Mouse (Mus musculus) bone marrow macrophage, adult 2 months (primary cell): ENCODE data around the gene Etfb. TPM values are rescaled to one million over a fixed set of nuclear protein-coding genes. Genes with fewer than 3 reads are reported as not detected.

Experiments
- H3K27ac ChIP-seq: 2 replicates; pipeline ENCODE4 v1.5.1; 2012; ENCODE audit warnings: low read depth, low read length; ENCODE audit not compliant: insufficient read depth
- H3K4me1 ChIP-seq: 2 replicates; pipeline ENCODE4 v1.6.1; 2012; ENCODE audit warnings: low read length; ENCODE audit not compliant: control insufficient read depth, insufficient read depth
- H3K4me3 ChIP-seq: 2 replicates; pipeline ENCODE4 v1.5.1; 2012; ENCODE audit warnings: mild to moderate bottlenecking, low read length, moderate library complexity; ENCODE audit not compliant: insufficient read depth
- CTCF ChIP-seq: IDR thresholded peaks from 2 replicates; pipeline ENCODE4 v1.5.1; 2012; ENCODE audit warnings: low read depth, mild to moderate bottlenecking, low read length, moderate library complexity
- POLR2A ChIP-seq: IDR thresholded peaks from 2 replicates; pipeline ENCODE4 v1.6.1; 2012; ENCODE audit warnings: mild to moderate bottlenecking, low read depth, low read length, borderline replicate concordance
- polyA plus RNA-seq: library from polyadenylated mRNA; stranded (reverse); fragments of >200 nt; gene quantifications from 2 replicates; pipeline ENCODE4 v1.2.4, GENCODE M21; 2012; ENCODE audit not compliant: missing spikeins, insufficient read depth, insufficient read length

The Etfb gene
- polyA plus RNA-seq, 1 experiment, result 79.5 TPM

DNA sequence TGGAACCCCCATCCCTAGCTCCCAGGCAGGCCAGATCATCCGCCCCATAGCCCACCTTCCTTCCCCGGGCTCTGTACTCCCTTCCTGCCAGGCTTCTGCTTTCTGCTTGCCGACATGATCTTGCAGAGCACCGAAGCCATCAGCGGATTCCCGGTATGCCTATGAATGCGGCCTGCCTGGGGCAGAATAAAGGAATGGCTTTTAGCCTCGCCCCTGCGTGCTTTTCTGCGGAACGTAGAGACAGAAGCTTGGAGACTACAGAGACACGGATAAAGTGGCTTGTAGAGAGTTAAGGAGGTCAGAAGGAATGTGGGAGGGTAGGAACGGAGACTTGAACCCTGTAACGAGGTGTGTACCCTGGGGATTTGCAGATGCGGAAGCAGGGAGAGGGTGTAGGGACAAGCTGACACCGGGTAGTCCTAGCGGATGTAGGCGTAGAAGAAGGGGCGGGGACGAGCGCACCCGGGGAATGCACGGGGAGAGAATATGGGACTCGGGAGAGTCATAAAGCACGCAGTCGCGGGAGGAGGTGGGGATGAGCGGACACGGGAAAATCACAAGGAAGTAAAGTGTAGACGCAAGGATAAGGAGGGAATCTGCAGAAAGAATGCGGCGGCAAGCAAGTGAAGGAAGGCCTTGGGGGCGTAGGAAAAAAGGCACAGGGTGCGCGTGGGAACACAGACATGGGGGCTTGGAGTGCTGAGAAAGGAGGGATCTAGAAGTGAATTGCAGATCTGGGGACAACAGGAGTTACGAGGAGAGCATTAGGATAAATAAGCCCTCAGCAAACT lies 562 bp upstream of the Etfb start:
- peaks cover 33% of the 10 kb centered on the region for H3K4me1 ChIP-seq
- TF ChIP-seq CTCF (no peak), POLR2A (no peak)
- H3K4me3 ChIP-seq, result peak overlapping the region; percentile 62
- H3K27ac ChIP-seq, result peak overlapping the region; percentile 84

DNA sequence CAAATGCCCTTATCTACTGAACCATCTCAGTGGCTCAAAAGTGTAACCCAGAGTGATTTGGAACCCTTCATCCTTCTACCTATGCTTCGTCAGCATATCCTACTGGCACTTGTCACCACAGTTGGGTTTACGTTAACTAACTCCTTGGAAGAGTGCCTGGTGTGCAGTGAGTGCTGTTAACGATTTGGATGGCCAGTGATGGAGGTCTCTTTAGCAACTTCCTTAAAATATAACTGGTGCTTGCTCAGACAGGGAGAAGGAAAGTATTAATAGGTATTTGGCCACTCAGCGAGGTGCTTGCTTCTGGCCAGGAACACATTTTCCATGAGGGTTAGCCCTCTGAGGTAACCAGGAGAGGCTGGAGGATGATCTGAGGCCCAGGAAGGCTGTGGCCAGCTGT lies 3.9 kb downstream of the Etfb start:
- Histone ChIP-seq H3K4me3 (no peak overlapping the region), H3K27ac (no peak overlapping the region), H3K4me1 (peaks cover 25% of the 10 kb centered on the region)
- TF ChIP-seq CTCF, result no peak
- TF ChIP-seq POLR2A, result no peak

DNA sequence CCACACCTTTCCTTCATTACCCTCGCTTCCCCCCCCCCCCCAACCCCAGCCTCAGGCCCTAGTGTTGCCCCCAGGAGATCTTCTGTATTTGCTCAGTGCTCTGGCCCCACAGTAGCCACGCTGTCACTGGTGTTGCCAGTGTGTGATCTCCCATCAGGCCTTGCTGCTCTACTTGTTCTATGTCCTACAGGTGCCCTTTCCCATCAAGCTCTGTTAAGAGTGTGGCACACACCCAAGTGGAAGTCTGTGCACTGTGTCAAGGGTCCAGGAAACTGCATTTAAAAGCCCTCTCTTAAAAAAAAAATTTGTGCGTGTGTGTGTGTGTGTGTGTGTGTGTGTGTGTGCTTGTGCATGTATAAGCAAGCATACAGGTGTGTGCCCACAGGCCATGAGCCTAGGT lies 4.4 kb downstream of the Etfb start:
- peaks cover 22% of the 10 kb centered on the region for H3K4me1 ChIP-seq
- H3K4me3 ChIP-seq, result no peak overlapping the region

DNA sequence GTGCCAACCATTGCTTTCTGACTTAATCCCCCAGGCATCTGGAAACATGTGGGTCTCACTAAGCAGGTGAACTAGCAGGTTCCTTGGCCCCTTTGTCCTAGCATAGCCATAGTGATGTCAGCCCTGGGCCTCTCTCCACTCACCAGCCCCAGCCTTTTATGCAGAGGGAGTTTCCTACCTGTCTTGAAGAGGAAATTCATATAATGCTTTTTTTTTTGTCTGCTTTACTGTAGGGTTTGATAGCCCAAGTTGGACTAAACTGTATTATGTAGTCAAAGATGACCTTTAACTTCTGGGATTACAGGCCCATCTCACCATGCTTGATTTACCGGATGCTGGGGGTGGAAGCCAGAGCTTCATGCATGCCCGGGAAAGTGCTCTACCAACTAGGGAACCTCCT lies 5.9 kb downstream of the Etfb start:
- TF ChIP-seq CTCF (no peak), POLR2A (no peak)
- Histone ChIP-seq H3K4me1 (peaks cover 18% of the 10 kb centered on the region), H3K4me3 (no peak overlapping the region), H3K27ac (no peak overlapping the region)

More for the DNA sequence above, 4.4 kb downstream of the Etfb start:
- H3K27ac ChIP-seq, result no peak overlapping the region
- TF ChIP-seq POLR2A, result no peak
- no peak for TF ChIP-seq CTCF

DNA sequence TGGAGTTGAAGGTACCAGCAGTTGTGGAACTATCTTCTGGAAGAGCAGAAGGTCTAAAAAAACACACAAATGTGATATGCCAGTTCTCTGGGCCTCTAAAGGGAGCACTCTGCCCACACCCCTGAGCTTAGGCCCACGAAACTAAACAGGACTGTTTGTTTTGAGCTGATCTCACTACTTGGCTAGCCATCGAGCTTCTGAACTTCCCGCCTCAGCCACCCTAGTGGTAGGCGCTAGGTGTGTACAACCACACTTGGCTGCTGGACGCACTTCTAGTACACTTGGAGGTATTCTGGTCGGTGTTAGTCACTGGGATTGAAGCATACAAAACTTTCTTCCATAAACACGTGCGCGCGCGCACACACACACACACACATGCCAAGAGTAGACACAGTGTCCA lies 7.8 kb downstream of the Etfb start:
- Histone ChIP-seq H3K27ac (no peak overlapping the region), H3K4me1 (peaks cover 5% of the 10 kb centered on the region), H3K4me3 (no peak overlapping the region)
- no peak for TF ChIP-seq CTCF

DNA sequence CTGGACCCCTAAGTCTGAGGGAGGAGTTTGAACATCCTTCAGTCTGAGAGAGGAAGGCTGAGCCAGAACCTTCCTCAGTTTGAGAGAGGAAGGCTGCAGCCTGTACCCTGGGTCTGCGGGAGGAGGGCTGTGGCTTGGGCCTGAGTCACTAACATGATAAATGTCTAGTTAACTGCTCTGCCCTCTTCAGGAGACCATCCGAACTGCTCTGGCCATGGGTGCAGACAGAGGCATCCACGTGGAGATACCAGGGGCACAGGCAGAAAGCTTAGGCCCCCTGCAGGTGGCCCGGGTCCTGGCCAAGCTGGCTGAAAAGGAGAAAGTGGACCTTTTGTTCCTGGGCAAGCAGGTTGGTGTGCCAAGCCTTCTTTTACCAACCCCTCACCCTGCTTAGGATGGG lies 8.7 kb downstream of the Etfb start:
- no peak for TF ChIP-seq POLR2A
- no peak for TF ChIP-seq CTCF
- no peak overlapping the region for H3K4me3 ChIP-seq
- no peak overlapping the region for H3K27ac ChIP-seq
- H3K4me1 ChIP-seq, result peaks cover 2% of the 10 kb centered on the region; the same call in 1 of the 2 replicates

DNA sequence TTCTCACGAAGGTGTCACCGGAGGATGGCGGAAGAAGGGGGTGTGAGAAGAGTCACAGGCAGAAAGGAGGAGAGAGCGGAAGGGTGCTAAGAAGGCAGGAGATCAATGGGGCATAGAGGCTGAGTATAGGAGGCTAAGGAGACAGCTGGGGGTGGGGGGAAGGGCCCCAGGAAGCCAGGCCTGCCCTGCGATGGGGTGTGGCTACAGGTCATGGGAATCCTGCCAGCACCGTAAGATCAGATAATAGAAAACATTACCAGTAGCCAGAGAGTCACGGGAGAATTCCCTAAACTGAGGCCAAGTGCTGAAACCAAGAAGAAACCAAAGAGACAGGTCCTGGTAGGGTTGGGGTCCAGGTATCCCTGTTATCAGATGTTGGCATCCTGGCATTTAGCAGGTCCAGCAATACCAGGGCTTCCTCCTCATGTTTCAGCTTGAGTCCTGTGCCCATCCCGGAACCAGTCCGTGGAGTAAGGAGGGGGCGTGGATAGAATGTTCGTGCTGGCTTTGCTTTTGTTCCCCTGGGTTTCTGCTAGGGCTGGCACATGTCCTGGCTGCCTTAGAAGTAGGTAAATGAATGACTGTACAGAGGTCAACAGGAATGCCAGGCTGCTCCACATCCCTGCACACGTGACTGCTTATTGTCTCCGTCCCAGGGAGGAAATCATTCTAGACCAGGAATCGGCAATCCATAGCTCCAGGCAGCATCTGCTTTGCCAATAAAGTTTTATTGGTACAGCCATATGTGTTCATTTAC lies 9.9 kb downstream of the Etfb start:
- TF ChIP-seq CTCF (no peak), POLR2A (no peak)
- Histone ChIP-seq H3K4me1 (no peaks in the 10 kb centered on the region), H3K4me3 (no peak overlapping the region), H3K27ac (no peak overlapping the region)

DNA sequence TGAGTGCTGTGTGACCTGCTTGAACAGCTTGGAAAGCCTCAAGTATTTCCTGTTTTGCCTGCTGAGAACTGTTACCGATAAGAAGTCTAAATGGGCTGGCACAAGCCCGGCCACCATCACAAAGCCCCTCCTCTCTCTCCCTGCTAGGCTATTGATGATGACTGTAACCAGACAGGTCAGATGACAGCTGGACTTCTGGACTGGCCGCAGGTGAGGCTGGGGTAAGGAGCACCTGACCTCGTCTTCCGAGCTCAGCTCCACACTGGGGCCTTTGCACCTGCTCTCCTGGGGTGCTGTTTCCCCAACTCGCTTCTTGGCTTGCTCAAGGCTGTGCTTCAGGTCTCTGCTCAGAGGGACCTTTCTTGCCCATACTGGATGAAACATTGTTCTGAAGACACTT lies 10.5 kb downstream of the Etfb start:
- Histone ChIP-seq H3K27ac (no peak overlapping the region), H3K4me3 (no peak overlapping the region), H3K4me1 (no peaks in the 10 kb centered on the region)
- TF ChIP-seq POLR2A (no peak), CTCF (no peak)

DNA sequence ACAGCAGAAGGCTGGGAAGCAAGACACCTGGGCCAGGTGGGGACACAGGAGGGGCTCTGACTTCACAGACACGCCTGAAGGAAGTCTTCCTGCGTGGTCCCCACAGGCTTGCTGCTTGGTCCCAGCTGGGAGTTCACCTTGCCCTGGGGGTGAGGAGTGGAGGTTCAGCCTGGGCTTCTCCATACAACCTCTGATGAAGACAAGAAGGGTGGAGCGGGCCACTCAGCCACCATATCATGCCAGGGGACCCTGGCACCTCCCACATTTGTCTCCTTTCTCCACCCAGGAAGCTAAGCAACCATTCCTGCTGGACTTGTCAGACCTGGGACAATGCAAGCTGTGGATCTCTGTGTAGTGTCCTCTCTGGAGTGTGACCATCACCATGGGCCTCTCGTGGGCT lies 19.0 kb downstream of the Etfb start, which contains the start of gene Vsig10l:
Vsig10l (plus strand) TSS at position 301 of the 400 bp plus-strand sequence.
- TF ChIP-seq CTCF, result no peak
- no peak for TF ChIP-seq POLR2A
- no peak within 1 kb of the TSS for H3K4me3 ChIP-seq
- H3K27ac ChIP-seq, result no peak within 1 kb of the TSS
- H3K4me1 ChIP-seq, result no peaks in the 10 kb centered on the region

DNA sequence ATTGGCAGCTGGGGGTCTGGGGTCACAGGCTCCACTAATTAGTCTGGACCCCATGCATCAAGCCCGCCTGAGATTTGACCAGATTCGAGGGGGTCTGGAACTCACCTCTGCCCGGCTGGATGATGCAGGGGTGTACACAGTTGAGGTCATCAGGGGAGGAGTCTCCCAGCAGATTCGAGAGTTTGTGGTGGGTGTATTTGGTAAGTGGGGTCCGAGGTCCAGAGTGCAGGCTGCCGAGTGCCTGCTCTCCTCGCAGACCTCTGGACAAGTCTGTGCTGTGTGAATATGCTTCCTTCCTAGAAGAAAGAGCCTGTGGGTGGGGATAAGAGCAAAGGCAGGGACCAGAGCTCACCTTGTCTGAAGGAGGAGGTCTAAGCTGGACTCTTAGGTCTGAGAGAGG lies 20.1 kb downstream of the Etfb start:
- no peaks in the 10 kb centered on the region for H3K4me1 ChIP-seq
- TF ChIP-seq CTCF (no peak), POLR2A (no peak)
- H3K4me3 ChIP-seq, result no peak overlapping the region
- no peak overlapping the region for H3K27ac ChIP-seq
